Mouse (Mus musculus): Measurements from ENCODE around the gene Slf2. TPM values are rescaled to one million over a fixed set of nuclear protein-coding genes. Genes with fewer than 3 reads are reported as not detected.

Gene Slf2
- polyA plus RNA-seq (2015; fragmentation: Nextera tagmentation; extraction: Ambion mirVana) = 30.3 and 35.7 TPM in 2 replicates

GRCm38 (mm10) chr19:44930744-44931453, at the start of gene Slf2:
Gene Slf2 (plus strand): TSS chr19:44931151.
- Histone ChIP-seq H3K27ac (ENCODE audit: low read length) (peak within 1 kb of the TSS; percentile 90), H3K36me3 (ENCODE audit: control insufficient read depth, insufficient read depth, low read length) (peaks cover 7% of the 10 kb centered on the region; the same call in 1 of the 2 replicates), H3K4me3 (ENCODE audit: low read depth, low read length) (peak within 1 kb of the TSS; percentile 82), H3K9ac (ENCODE audit: low read depth, low read length) (peak within 1 kb of the TSS; percentile 82), H3K27me3 (ENCODE audit: control insufficient read depth, insufficient read depth, low read depth, low read length) (peaks cover 2% of the 10 kb centered on the region; the same call in 1 of the 2 replicates), H3K9me3 (replicated peaks; ENCODE audit: control insufficient read depth, low read length, poor library complexity, severe bottlenecking) (no peaks in the 10 kb centered on the region), H3K4me1 (ENCODE audit: control insufficient read depth, insufficient read depth, low read length) (peaks cover 21% of the 10 kb centered on the region), H3K4me2 (ENCODE audit: low read length) (peak within 1 kb of the TSS; percentile 67)
- ATAC-seq = peak; percentile 98
- WGBS = under 1% methylated on average over 54 of the region's 55 CpGs

GRCm38 (mm10) chr19:44882552-44883024, 48.4 kb upstream of the Slf2 start:
- peaks cover 10% of the 10 kb centered on the region; the same call in 1 of the 2 replicates for H3K4me1 ChIP-seq (ENCODE audit: control insufficient read depth, insufficient read depth, low read length)
- peak; percentile 42; the same call in 1 of the 2 replicates for ATAC-seq
- peaks cover 34% of the 10 kb centered on the region for H3K27me3 ChIP-seq (ENCODE audit: control insufficient read depth, insufficient read depth, low read depth, low read length)
- peak overlapping the region; percentile 65 for H3K4me2 ChIP-seq (ENCODE audit: low read length)
- under 1% methylated on average over 31 of the region's 31 CpGs for WGBS
- H3K4me3 ChIP-seq (ENCODE audit: low read depth, low read length) = peak overlapping the region; percentile 32
- H3K36me3 ChIP-seq (ENCODE audit: control insufficient read depth, insufficient read depth, low read length) = no peaks in the 10 kb centered on the region
- no peak overlapping the region for H3K27ac ChIP-seq (ENCODE audit: low read length)
- no peaks in the 10 kb centered on the region for H3K9me3 ChIP-seq (replicated peaks; ENCODE audit: control insufficient read depth, low read length, poor library complexity, severe bottlenecking)
- peak overlapping the region; percentile 62 for H3K9ac ChIP-seq (ENCODE audit: low read depth, low read length)

- peaks cover 49% of the 10 kb centered on the region for H3K27me3 ChIP-seq (ENCODE audit: control insufficient read depth, insufficient read depth, low read depth, low read length)
- H3K27ac ChIP-seq (ENCODE audit: low read length) = no peak overlapping the region
- peaks cover 10% of the 10 kb centered on the region; the same call in 1 of the 2 replicates for H3K4me1 ChIP-seq (ENCODE audit: control insufficient read depth, insufficient read depth, low read length)
- H3K36me3 ChIP-seq (ENCODE audit: control insufficient read depth, insufficient read depth, low read length) = no peaks in the 10 kb centered on the region
- no peaks in the 10 kb centered on the region for H3K9me3 ChIP-seq (replicated peaks; ENCODE audit: control insufficient read depth, low read length, poor library complexity, severe bottlenecking)
- no peak overlapping the region for H3K4me2 ChIP-seq (ENCODE audit: low read length)
- WGBS = 34% methylated on average over 3 of the region's 3 CpGs
- H3K4me3 ChIP-seq (ENCODE audit: low read depth, low read length) = no peak overlapping the region
- H3K9ac ChIP-seq (ENCODE audit: low read depth, low read length) = no peak overlapping the region
- no peak for ATAC-seq
These were observed 46.6 kb upstream of the Slf2 start for GRCm38 (mm10) chr19:44884331-44884730.

- H3K27ac ChIP-seq (ENCODE audit: low read length) = no peak overlapping the region
- H3K4me3 ChIP-seq (ENCODE audit: low read depth, low read length) = no peak overlapping the region
- no peaks in the 10 kb centered on the region for H3K36me3 ChIP-seq (ENCODE audit: control insufficient read depth, insufficient read depth, low read length)
- peaks cover 10% of the 10 kb centered on the region; the same call in 1 of the 2 replicates for H3K4me1 ChIP-seq (ENCODE audit: control insufficient read depth, insufficient read depth, low read length)
- H3K9me3 ChIP-seq (replicated peaks; ENCODE audit: control insufficient read depth, low read length, poor library complexity, severe bottlenecking) = no peaks in the 10 kb centered on the region
- no peak for ATAC-seq
- WGBS = 15% methylated on average over 3 of the region's 3 CpGs
- H3K27me3 ChIP-seq (ENCODE audit: control insufficient read depth, insufficient read depth, low read depth, low read length) = peaks cover 66% of the 10 kb centered on the region
- no peak overlapping the region for H3K9ac ChIP-seq (ENCODE audit: low read depth, low read length)
- H3K4me2 ChIP-seq (ENCODE audit: low read length) = no peak overlapping the region
These were observed 44.5 kb upstream of the Slf2 start for GRCm38 (mm10) chr19:44886475-44886874.

- Histone ChIP-seq H3K9me3 (replicated peaks; ENCODE audit: control insufficient read depth, low read length, poor library complexity, severe bottlenecking) (no peaks in the 10 kb centered on the region), H3K27ac (ENCODE audit: low read length) (no peak overlapping the region), H3K4me2 (ENCODE audit: low read length) (no peak overlapping the region), H3K9ac (ENCODE audit: low read depth, low read length) (no peak overlapping the region), H3K4me1 (ENCODE audit: control insufficient read depth, insufficient read depth, low read length) (peaks cover 1% of the 10 kb centered on the region; the same call in 1 of the 2 replicates), H3K27me3 (ENCODE audit: control insufficient read depth, insufficient read depth, low read depth, low read length) (peaks cover 70% of the 10 kb centered on the region), H3K4me3 (ENCODE audit: low read depth, low read length) (no peak overlapping the region), H3K36me3 (ENCODE audit: control insufficient read depth, insufficient read depth, low read length) (no peaks in the 10 kb centered on the region)
- ATAC-seq = no peak
- WGBS = 25% methylated on average over 7 of the region's 7 CpGs
These were observed 43.2 kb upstream of the Slf2 start for GRCm38 (mm10) chr19:44887679-44888235.

GRCm38 (mm10) chr19:44889548-44889947, 41.4 kb upstream of the Slf2 start:
- Histone ChIP-seq H3K9ac (ENCODE audit: low read depth, low read length) (no peak overlapping the region), H3K27me3 (ENCODE audit: control insufficient read depth, insufficient read depth, low read depth, low read length) (peaks cover 71% of the 10 kb centered on the region)

GRCm38 (mm10) chr19:44891446-44891845, 39.5 kb upstream of the Slf2 start:
- H3K9me3 ChIP-seq (replicated peaks; ENCODE audit: control insufficient read depth, low read length, poor library complexity, severe bottlenecking) = no peaks in the 10 kb centered on the region
- no peaks in the 10 kb centered on the region for H3K36me3 ChIP-seq (ENCODE audit: control insufficient read depth, insufficient read depth, low read length)
- WGBS = 39% methylated on average over 15 of the region's 15 CpGs
- peaks cover 69% of the 10 kb centered on the region for H3K27me3 ChIP-seq (ENCODE audit: control insufficient read depth, insufficient read depth, low read depth, low read length)
- H3K9ac ChIP-seq (ENCODE audit: low read depth, low read length) = no peak overlapping the region
- ATAC-seq = no peak
- no peak overlapping the region for H3K4me3 ChIP-seq (ENCODE audit: low read depth, low read length)
- no peak overlapping the region for H3K27ac ChIP-seq (ENCODE audit: low read length)
- no peak overlapping the region for H3K4me2 ChIP-seq (ENCODE audit: low read length)
- no peaks in the 10 kb centered on the region for H3K4me1 ChIP-seq (ENCODE audit: control insufficient read depth, insufficient read depth, low read length)

More at GRCm38 (mm10) chr19:44889548-44889947, 41.4 kb upstream of the Slf2 start:
- no peak overlapping the region for H3K27ac ChIP-seq (ENCODE audit: low read length)
- no peaks in the 10 kb centered on the region for H3K9me3 ChIP-seq (replicated peaks; ENCODE audit: control insufficient read depth, low read length, poor library complexity, severe bottlenecking)
- 8% methylated on average over 6 of the region's 6 CpGs for WGBS
- ATAC-seq = no peak
- H3K4me3 ChIP-seq (ENCODE audit: low read depth, low read length) = no peak overlapping the region
- no peak overlapping the region for H3K4me2 ChIP-seq (ENCODE audit: low read length)
- no peaks in the 10 kb centered on the region for H3K4me1 ChIP-seq (ENCODE audit: control insufficient read depth, insufficient read depth, low read length)
- H3K36me3 ChIP-seq (ENCODE audit: control insufficient read depth, insufficient read depth, low read length) = no peaks in the 10 kb centered on the region

GRCm38 (mm10) chr19:44893231-44893871, 37.6 kb upstream of the Slf2 start:
- H3K9me3 ChIP-seq (replicated peaks; ENCODE audit: control insufficient read depth, low read length, poor library complexity, severe bottlenecking) = no peaks in the 10 kb centered on the region
- no peak overlapping the region for H3K27ac ChIP-seq (ENCODE audit: low read length)
- no peak overlapping the region for H3K4me2 ChIP-seq (ENCODE audit: low read length)
- peaks cover 62% of the 10 kb centered on the region for H3K27me3 ChIP-seq (ENCODE audit: control insufficient read depth, insufficient read depth, low read depth, low read length)
- H3K36me3 ChIP-seq (ENCODE audit: control insufficient read depth, insufficient read depth, low read length) = no peaks in the 10 kb centered on the region
- WGBS = 39% methylated on average over 19 of the region's 19 CpGs
- no peak overlapping the region for H3K4me3 ChIP-seq (ENCODE audit: low read depth, low read length)
- no peaks in the 10 kb centered on the region for H3K4me1 ChIP-seq (ENCODE audit: control insufficient read depth, insufficient read depth, low read length)
- H3K9ac ChIP-seq (ENCODE audit: low read depth, low read length) = no peak overlapping the region
- 0 out of 2 replicates have a peak, but pooled peaks have one; percentile 45 for ATAC-seq

All from midbrain, embryonic 16.5 days (tissue).